Mouse (Mus musculus) midbrain, embryonic 15.5 days (tissue): ENCODE measurements at regions not wholly inside any gene's neighbourhood (a gene's known extent, or its start where the extent isn't known, plus 50 kb on each side); places are given as distances from the start of the nearest gene placed in this dataset.
A peak's percentile ranks its signal among the peaks of the same experiment; 100 is the strongest.

Source experiments
- ATAC-seq: fragments of 200-750 bp; cut with Nextera tagmentation; replicated peaks from 2 replicates; pipeline ENCODE4 v1.8.0; 2017; ENCODE audit warnings: moderate TSS enrichment
- H3K27ac ChIP-seq: fragments of 300-500 bp; sonication (generic); 2 replicates; pipeline ENCODE4 v1.5.1; 2015; ENCODE audit warnings: mild to moderate bottlenecking, inconsistent platforms
- H3K27me3 ChIP-seq: fragments of 300-500 bp; sonication (generic); replicated peaks from 2 replicates; pipeline ENCODE4 v1.6.1; 2015; ENCODE audit warnings: inconsistent platforms
- H3K36me3 ChIP-seq: fragments of 300-500 bp; sonication (generic); replicated peaks from 2 replicates; pipeline ENCODE4 v1.6.1; 2015; ENCODE audit warnings: inconsistent platforms
- H3K4me1 ChIP-seq: fragments of 300-500 bp; sonication (generic); 2 replicates; pipeline ENCODE4 v1.6.1; 2015; ENCODE audit warnings: inconsistent platforms
- H3K4me2 ChIP-seq: fragments of 300-500 bp; sonication (generic); 2 replicates; pipeline ENCODE4 v1.6.1; 2015; ENCODE audit warnings: inconsistent platforms, mild to moderate bottlenecking, moderate library complexity
- H3K4me3 ChIP-seq: fragments of 300-500 bp; sonication (generic); 2 replicates; pipeline ENCODE4 v1.5.1; 2015; ENCODE audit warnings: mild to moderate bottlenecking, inconsistent platforms
- H3K9ac ChIP-seq: fragments of 300-500 bp; sonication (generic); 2 replicates; pipeline ENCODE4 v1.6.1; 2015; ENCODE audit warnings: mild to moderate bottlenecking, inconsistent platforms
- H3K9me3 ChIP-seq: fragments of 300-500 bp; sonication (generic); 2 replicates; pipeline ENCODE4 v1.6.1; 2016; ENCODE audit warnings: inconsistent platforms
- WGBS: fragments of 180-500 bp; shearing (Covaris S2); methylation state at CpG from one replicate; pipeline ENCODE4 v1.1.7; 2015; ENCODE audit warnings: mixed read lengths; 5-methylcytosine and 5-hydroxymethylcytosine counted together

DNA sequence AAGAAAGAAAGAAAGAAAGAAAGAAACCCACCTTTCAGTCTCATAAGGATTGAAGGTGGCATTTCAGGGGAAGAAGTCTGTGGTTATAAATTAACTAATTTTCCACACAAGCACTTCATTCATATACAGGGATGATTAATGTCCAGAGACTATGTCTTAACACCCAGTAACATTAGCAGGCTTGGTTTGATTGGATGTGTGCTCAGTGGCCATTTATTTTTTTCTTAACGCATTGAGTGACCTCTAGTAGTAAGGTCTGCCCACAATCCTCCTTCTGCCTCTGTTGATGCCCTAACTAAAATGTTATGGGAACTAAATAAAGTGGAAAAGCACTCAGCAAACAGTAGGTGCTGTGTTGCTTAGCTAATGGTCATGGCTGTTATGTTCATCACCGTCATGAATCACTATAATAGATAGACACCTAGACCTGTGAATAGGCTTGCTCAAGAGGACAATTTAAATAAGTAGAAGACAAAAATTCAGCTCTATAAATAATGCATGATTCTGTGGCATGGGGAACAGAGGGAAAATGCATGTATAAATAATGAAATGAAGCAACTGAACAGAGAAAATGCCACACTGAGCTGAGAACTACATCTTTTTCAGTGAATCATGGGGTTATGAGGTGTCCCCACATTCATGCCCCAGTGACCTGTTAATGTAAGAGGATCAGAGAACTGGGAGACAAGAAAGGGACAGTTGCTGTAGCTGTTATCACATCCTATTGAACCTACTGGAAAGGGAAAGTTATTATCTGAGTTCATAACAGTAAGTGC is 432.3 kb downstream of the Flrt2 start:
- 30% methylated on average over 2 of the region's 2 CpGs for WGBS
- ATAC-seq: peak; percentile 58; the same call in 1 of the 2 replicates
- Histone ChIP-seq H3K36me3 (no peaks in the 10 kb centered on the region), H3K9me3 (no peaks in the 10 kb centered on the region), H3K4me3 (no peak overlapping the region), H3K4me2 (no peak overlapping the region), H3K4me1 (no peaks in the 10 kb centered on the region), H3K27ac (no peak overlapping the region), H3K27me3 (no peaks in the 10 kb centered on the region), H3K9ac (no peak overlapping the region)

DNA sequence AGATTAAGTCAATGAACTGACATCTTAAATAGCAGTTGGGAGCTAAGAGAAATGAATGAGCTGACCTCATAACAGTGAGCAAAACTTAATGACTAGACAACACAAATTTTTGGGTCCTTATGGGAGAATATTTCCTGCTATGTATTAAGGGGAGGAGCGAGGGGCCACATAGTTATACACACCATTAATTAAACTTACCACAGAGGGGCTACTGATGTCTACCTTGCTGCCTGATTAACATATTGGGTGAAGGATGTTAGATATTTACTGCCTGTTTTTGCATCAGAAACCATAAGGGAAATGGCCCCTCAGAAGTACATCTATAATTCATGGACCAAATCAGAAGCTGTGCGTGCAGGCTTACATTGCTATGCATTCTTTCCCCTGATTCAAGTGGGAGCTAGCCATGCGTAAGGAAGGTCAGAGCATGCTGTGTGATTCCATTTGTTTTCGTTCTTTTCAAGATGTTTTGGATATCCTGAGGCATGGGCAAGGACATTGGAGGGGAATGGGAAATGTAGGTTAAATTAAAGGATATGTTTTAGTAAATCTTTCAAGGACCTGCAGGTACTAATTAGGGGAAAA is 437.9 kb downstream of the Flrt2 start:
- Histone ChIP-seq H3K4me1 (no peaks in the 10 kb centered on the region), H3K27me3 (no peaks in the 10 kb centered on the region), H3K9me3 (no peaks in the 10 kb centered on the region), H3K36me3 (no peaks in the 10 kb centered on the region), H3K27ac (no peak overlapping the region), H3K9ac (no peak overlapping the region), H3K4me2 (no peak overlapping the region), H3K4me3 (no peak overlapping the region)
- WGBS: 33% methylated on average over 4 of the region's 4 CpGs
- peak; percentile 54; the same call in 1 of the 2 replicates for ATAC-seq

DNA sequence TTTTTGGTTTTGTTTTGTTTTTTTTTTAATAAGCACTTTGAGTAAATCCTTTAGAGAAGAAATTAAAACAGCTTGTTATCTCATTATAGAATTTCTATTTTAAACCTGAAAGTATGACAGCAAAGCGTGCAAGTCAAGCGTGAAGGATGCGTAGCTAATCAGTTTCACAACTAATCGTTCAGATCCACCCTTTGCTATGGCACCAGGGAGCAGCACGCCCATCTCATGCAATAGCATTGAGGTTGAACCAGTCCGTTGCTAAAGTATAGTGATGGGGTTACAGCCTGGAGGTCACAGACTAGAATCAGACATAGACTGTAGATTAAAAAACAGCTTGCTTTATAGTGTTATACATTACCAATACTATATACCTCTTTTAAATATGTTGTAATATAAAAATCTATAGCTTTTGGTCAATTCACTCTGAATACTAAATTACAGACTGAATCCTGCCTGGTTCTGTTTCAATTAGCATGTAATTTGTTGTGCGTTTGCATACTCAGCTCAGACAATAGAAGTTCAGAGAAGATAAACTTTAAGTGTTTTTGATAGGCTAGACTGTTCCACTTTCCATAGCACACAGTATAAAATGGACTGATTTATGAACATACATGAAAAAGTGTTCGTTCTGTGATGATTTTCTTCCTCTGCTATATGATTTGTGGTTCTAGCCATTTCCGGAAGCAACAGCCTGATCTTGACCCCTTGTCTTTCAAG is 438.9 kb downstream of the Flrt2 start:
- Histone ChIP-seq H3K4me1 (no peaks in the 10 kb centered on the region), H3K9me3 (no peaks in the 10 kb centered on the region), H3K4me2 (no peak overlapping the region), H3K27me3 (no peaks in the 10 kb centered on the region), H3K4me3 (no peak overlapping the region), H3K9ac (no peak overlapping the region), H3K36me3 (no peaks in the 10 kb centered on the region), H3K27ac (no peak overlapping the region)
- 0 out of 2 replicates have a peak, but pooled peaks have one; percentile 52 for ATAC-seq
- WGBS: 43% methylated on average over 9 of the region's 9 CpGs

DNA sequence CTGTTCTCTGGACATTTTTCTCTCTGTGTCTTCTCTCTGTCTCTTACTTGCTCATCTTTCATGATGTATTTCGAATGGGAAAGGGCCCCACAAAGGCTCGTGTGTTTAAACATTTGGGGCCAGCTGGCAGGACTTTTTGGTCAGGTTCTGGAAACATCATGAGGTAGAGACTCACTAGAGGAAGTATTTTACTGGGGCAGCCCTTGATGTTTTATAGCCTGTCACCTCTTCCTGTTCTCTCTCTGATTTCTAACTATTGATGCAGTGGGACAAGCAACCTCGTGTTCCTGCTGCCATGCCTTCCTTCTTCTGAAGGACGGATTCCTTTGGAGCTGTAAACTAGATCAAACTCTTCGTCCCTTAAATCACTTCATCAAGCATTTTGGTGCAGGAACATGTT is 442.1 kb downstream of the Flrt2 start:
- Histone ChIP-seq H3K4me2 (no peak overlapping the region), H3K9me3 (no peaks in the 10 kb centered on the region), H3K27me3 (no peaks in the 10 kb centered on the region), H3K9ac (no peak overlapping the region), H3K27ac (no peak overlapping the region), H3K4me3 (no peak overlapping the region), H3K36me3 (no peaks in the 10 kb centered on the region), H3K4me1 (no peaks in the 10 kb centered on the region)
- no peak for ATAC-seq
- WGBS: 73% methylated on average over 5 of the region's 5 CpGs

DNA sequence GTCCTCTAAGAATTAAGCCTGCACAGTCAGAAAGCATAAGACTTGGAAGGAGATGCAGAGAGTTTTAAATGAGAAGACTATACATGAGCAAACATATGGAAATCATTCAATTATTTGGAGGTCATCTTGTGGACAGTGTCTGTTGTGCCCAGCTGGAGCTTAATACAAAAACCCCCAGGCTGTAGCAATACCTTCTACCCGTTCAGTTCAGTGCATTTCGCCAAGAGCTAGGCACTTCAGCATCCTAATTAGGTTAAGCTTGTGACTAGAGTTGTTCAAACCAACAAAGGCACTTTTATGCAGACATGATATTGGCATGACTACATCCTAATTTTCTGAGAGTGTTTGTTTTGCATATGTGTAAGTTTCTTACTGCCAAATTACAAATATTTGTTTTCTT is 449.7 kb downstream of the Flrt2 start:
- Histone ChIP-seq H3K27me3 (no peaks in the 10 kb centered on the region), H3K4me2 (no peak overlapping the region), H3K9me3 (no peaks in the 10 kb centered on the region), H3K36me3 (no peaks in the 10 kb centered on the region), H3K4me3 (no peak overlapping the region), H3K27ac (no peak overlapping the region), H3K4me1 (no peaks in the 10 kb centered on the region), H3K9ac (no peak overlapping the region)
- 34% methylated on average over 2 of the region's 2 CpGs for WGBS
- no peak for ATAC-seq

DNA sequence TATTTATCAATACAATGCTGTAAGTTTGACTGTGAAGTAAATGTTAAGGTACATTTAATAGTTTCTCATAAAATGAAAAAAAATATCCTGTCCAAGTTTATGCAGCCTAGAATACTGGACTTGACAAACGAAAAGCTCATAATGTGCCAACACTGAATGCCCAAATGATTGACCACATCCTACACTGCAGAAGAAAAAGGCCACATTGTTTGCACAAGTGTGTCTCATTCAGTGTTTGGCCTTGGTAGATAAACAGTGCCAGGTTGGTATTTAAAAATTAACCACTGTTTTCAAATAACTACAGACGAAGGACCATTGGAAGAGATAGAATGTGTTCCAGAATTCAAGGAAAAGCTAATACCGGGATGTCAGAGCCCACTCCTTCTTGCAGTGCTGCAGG is 462.1 kb downstream of the Flrt2 start:
- H3K4me3 ChIP-seq: no peak overlapping the region
- no peak overlapping the region for H3K9ac ChIP-seq
- H3K4me1 ChIP-seq: no peaks in the 10 kb centered on the region
- H3K36me3 ChIP-seq: no peaks in the 10 kb centered on the region
- H3K4me2 ChIP-seq: no peak overlapping the region
- H3K9me3 ChIP-seq: no peaks in the 10 kb centered on the region
- H3K27me3 ChIP-seq: no peaks in the 10 kb centered on the region
- H3K27ac ChIP-seq: no peak overlapping the region
- no peak for ATAC-seq
- 88% methylated on average over 3 of the region's 3 CpGs for WGBS

DNA sequence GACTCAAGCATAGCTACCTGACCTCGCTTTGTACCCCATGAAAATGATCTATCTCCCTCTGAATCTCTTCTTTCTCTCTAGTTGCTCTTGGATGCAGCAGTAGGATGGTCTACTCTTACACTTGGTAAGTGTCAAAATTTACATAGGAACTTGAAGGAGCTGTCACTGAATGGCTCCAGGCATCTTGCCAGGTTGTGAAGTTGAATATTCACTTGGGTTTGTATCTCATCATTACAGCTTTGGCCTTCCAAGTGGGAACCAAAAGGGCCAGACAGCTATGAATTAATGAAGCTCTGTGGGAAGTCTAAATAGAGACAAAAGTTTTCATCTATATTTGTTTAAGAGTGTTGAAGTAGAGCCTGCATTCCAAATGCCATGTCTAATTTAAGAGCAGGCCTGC is 475.5 kb downstream of the Flrt2 start:
- H3K27ac ChIP-seq: no peak overlapping the region
- ATAC-seq: no peak
- H3K9ac ChIP-seq: no peak overlapping the region
- H3K4me3 ChIP-seq: no peak overlapping the region
- WGBS: 90% methylated on average over 1 of the region's 1 CpGs
- H3K4me2 ChIP-seq: no peak overlapping the region
- no peaks in the 10 kb centered on the region for H3K9me3 ChIP-seq
- no peaks in the 10 kb centered on the region for H3K27me3 ChIP-seq
- no peaks in the 10 kb centered on the region for H3K36me3 ChIP-seq
- H3K4me1 ChIP-seq: no peaks in the 10 kb centered on the region

DNA sequence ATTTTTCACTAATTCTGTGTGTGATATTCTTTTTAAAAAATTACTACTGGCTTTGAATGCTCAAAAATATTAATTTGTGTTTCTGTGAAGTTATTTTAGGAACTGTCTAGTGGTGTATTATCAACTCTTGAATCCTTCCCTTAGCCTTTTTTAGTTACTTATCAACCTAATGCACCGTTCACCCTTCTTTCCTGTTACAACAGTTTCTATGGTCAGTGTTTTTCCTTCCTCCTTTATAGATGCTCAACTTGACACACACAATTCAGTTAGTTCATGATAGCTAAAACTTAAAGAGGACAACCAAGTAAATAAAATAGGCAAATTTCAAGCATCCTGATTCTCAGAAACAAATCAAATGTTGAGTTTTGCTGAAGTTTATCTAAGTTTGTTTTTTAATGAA is 506.9 kb downstream of the Flrt2 start:
- Histone ChIP-seq H3K4me3 (no peak overlapping the region), H3K9me3 (no peaks in the 10 kb centered on the region), H3K4me1 (no peaks in the 10 kb centered on the region), H3K36me3 (no peaks in the 10 kb centered on the region), H3K27me3 (no peaks in the 10 kb centered on the region), H3K4me2 (no peak overlapping the region), H3K27ac (no peak overlapping the region), H3K9ac (no peak overlapping the region)
- 76% methylated on average over 1 of the region's 1 CpGs for WGBS
- ATAC-seq: no peak

DNA sequence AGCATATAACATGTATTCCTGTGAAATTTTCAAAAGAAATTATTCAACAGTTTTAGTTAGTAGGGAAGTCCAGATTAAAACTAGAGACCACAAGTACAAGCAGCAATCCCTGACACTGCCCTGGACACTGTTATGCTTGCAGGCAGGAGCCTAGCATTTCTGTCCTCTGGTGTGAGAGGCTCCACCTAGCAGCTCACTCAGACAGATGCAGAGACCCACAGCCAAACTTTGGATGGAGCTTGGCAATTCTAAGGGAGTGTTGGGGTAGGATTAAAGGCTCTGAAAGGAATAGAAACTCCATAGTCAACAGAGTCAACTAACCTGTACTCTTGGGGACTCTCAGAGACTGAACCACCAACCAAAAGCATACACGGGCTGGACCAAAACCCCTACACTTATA is 509.8 kb downstream of the Flrt2 start:
- H3K27ac ChIP-seq: no peak overlapping the region
- no peak for ATAC-seq
- no peaks in the 10 kb centered on the region for H3K36me3 ChIP-seq
- no peak overlapping the region for H3K4me2 ChIP-seq
- H3K4me3 ChIP-seq: no peak overlapping the region
- no peaks in the 10 kb centered on the region for H3K4me1 ChIP-seq
- H3K9ac ChIP-seq: no peak overlapping the region
- no peaks in the 10 kb centered on the region for H3K9me3 ChIP-seq
- WGBS: 96% methylated on average over 1 of the region's 1 CpGs
- no peaks in the 10 kb centered on the region for H3K27me3 ChIP-seq

DNA sequence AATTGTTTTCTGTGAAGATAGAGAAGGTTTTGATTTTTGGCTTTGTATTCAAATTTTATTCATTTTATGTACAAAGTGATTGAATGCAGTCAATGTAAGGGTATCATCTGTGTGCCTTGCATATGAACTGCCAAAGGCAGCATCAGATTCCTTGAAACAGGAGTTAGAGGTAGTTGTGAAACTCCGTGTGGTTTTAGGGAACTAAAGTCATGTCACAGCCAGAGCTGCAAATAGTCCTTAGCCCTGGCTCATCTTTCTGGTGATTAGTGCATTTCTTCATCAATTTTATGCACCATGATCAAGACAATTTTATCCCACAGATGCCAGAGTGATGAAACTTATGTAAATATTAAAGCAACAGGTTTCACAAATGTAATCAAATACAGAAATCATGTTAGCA is 534.4 kb downstream of the Flrt2 start:
- H3K4me3 ChIP-seq: no peak overlapping the region
- no peaks in the 10 kb centered on the region for H3K36me3 ChIP-seq
- no peaks in the 10 kb centered on the region for H3K27me3 ChIP-seq
- H3K9ac ChIP-seq: no peak overlapping the region
- no peak overlapping the region for H3K4me2 ChIP-seq
- ATAC-seq: no peak
- no peaks in the 10 kb centered on the region for H3K4me1 ChIP-seq
- no peaks in the 10 kb centered on the region for H3K9me3 ChIP-seq
- WGBS: 91% methylated on average over 1 of the region's 1 CpGs
- H3K27ac ChIP-seq: no peak overlapping the region

DNA sequence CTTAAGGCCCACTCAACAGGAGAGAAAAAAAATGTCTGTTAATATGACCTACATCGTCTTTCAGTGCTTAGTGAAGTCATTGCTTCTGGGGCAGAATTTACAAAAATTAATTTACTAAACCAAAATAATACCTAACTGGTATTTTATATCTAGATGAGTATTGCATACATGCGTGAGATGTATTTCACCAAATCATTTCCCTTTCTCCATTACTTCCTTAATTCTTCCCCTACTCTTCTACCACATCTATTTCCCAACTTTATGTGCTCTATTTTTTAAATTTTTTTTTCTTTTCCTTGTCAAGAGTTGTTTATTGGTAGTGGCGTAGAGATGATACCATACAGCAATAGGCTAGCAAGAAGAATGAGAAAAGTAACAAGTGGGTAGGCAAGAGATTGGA is 536.7 kb downstream of the Flrt2 start:
- Histone ChIP-seq H3K9me3 (no peaks in the 10 kb centered on the region), H3K4me1 (no peaks in the 10 kb centered on the region), H3K9ac (no peak overlapping the region), H3K27me3 (no peaks in the 10 kb centered on the region), H3K4me2 (no peak overlapping the region), H3K4me3 (no peak overlapping the region), H3K36me3 (no peaks in the 10 kb centered on the region), H3K27ac (no peak overlapping the region)
- no peak for ATAC-seq
- 94% methylated on average over 3 of the region's 3 CpGs for WGBS

DNA sequence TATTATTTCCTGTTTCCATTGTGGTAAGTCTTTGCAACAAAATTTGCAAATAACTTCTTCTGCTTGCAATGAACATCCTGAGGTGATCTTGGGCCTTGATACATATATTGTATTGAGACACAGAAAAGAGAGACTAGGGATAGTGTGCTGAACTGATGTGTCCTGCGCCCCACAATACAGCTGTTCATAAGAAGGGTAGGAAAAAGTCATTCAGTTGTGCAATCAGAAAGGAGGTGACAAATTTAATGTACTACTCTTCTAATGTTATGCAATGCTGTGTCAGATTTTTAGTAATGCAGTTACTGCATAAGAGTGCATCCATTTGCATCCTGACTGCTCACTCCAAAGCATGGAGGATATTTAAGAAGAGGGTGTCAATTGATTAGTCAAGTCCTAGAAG is 543.5 kb downstream of the Flrt2 start:
- Histone ChIP-seq H3K27ac (no peak overlapping the region), H3K9ac (no peak overlapping the region), H3K4me2 (no peak overlapping the region), H3K36me3 (no peaks in the 10 kb centered on the region), H3K4me1 (no peaks in the 10 kb centered on the region), H3K9me3 (no peaks in the 10 kb centered on the region), H3K4me3 (no peak overlapping the region), H3K27me3 (no peaks in the 10 kb centered on the region)
- WGBS: 92% methylated on average over 1 of the region's 1 CpGs
- ATAC-seq: no peak
